Mouse (Mus musculus) midbrain, embryonic 11.5 days (tissue): ENCODE data around the gene Madcam1. TPM values are rescaled to one million over a fixed set of nuclear protein-coding genes. Genes with fewer than 3 reads are reported as not detected.
A peak's percentile ranks its signal among the peaks of the same experiment; 100 is the strongest.

Experiments
- ATAC-seq: fragments of 200-750 bp; cut with Nextera tagmentation; 2 replicates; pipeline ENCODE4 v1.8.0; 2017; ENCODE audit warnings: moderate TSS enrichment, moderate library complexity; ENCODE audit not compliant: low FRiP score
- DNase-seq: peaks from one replicate; pipeline ENCODE4 v3.0.0; 2015; ENCODE audit warnings: low spot score; ENCODE audit errors: missing footprints
- H3K27ac ChIP-seq: fragments of 300-500 bp; sonication (generic); 2 replicates; pipeline ENCODE4 v1.5.1; 2014; ENCODE audit warnings: low read depth, low read length
- H3K27me3 ChIP-seq: fragments of 300-500 bp; sonication (generic); 2 replicates; pipeline ENCODE4 v1.6.1; 2014; ENCODE audit warnings: mild to moderate bottlenecking, low read length, moderate library complexity, mixed read lengths; ENCODE audit not compliant: control insufficient read depth, insufficient read depth
- H3K36me3 ChIP-seq: fragments of 300-500 bp; sonication (generic); 2 replicates; pipeline ENCODE4 v1.6.1; 2014; ENCODE audit warnings: mild to moderate bottlenecking, low read length, moderate library complexity, mixed read lengths; ENCODE audit not compliant: control insufficient read depth, insufficient read depth
- H3K4me1 ChIP-seq: fragments of 300-500 bp; sonication (generic); 2 replicates; pipeline ENCODE4 v1.6.1; 2014; ENCODE audit warnings: low read length; ENCODE audit not compliant: control insufficient read depth, insufficient read depth
- H3K4me2 ChIP-seq: fragments of 300-500 bp; sonication (generic); 2 replicates; pipeline ENCODE4 v1.6.1; 2014; ENCODE audit warnings: mild to moderate bottlenecking, moderate library complexity
- H3K4me3 ChIP-seq: fragments of 300-500 bp; sonication (generic); 2 replicates; pipeline ENCODE4 v1.5.1; 2014; ENCODE audit warnings: low read depth, low read length
- H3K9ac ChIP-seq: fragments of 300-500 bp; sonication (generic); 2 replicates; pipeline ENCODE4 v1.6.1; 2014; ENCODE audit warnings: low read length
- H3K9me3 ChIP-seq: fragments of 300-500 bp; sonication (generic); 2 replicates; pipeline ENCODE4 v1.6.1; 2016; ENCODE audit warnings: low read length; ENCODE audit not compliant: control insufficient read depth
- WGBS: fragments of 180-500 bp; shearing (Covaris S2); extraction: QIAGEN DNeasy Blood & Tissue Kit; methylation state at CpG from one replicate; pipeline ENCODE4 v1.1.7; 2014; 5-methylcytosine and 5-hydroxymethylcytosine counted together
- polyA plus RNA-seq: library from polyadenylated mRNA; unstranded; fragments of >200 nt; fragmentation: Nextera tagmentation; extraction: Ambion mirVana; gene quantifications from 2 replicates; pipeline ENCODE4 v1.2.1, GENCODE M21; 2014

The Madcam1 gene
- 1.2 and 1.4 TPM in 2 replicates for polyA plus RNA-seq

DNA sequence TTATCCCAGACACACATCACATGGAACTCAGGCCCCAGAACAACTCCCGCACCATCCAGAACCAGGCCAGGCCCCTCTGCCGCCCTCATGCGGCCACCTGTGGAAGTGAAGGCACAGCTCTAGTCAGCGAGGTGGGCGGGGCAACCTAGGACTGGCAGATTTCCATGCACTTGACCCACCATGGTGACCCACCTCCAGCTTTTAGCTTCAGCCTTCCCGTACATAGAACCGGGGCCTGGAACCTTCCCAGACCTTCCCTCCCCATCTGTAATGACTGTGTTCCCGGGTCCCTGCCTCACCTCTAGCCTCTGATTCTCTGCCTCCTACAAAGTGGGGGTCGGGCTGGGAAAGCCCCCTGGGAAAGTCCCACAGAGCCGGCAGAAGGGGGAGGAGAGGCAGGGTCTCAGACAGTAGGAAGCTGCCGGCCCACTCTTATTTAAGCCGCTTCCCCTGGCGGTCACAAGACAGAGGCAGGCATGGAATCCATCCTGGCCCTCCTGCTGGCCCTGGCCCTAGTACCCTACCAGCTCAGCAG is at the start of gene Madcam1:
Madcam1 (plus strand) TSS at position 429 of the 535 bp plus-strand sequence.
- Histone ChIP-seq H3K36me3 (no peaks in the 10 kb centered on the region), H3K4me3 (no peak within 1 kb of the TSS), H3K27ac (no peak within 1 kb of the TSS), H3K4me1 (peaks cover 5% of the 10 kb centered on the region; the same call in 1 of the 2 replicates), H3K9me3 (no peaks in the 10 kb centered on the region), H3K27me3 (no peaks in the 10 kb centered on the region), H3K4me2 (no peak within 1 kb of the TSS), H3K9ac (no peak within 1 kb of the TSS)
- DNase-seq (peak; percentile 99), ATAC-seq (peak; percentile 25)
- 13% methylated on average over 13 of the region's 13 CpGs for WGBS

DNA sequence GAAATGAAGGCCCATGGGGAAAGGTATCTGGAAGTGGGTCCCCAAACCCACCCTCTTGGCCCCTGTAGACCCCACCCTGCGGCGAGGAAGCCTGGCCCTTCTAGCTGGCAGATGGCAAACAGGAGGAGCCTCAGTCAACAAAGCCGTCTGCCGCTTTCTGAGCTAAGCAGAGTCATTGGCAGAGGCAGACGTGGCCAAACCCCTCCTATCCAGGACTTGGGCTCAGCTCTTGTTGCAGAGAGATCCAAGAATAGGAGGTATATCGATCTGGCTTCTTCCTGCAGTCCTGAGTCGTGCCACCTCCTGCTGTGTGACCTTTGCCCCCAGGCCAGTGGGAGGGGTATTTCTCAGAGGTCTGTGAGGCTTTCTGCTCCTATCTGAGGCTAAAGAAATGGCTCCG is 48.5 kb upstream of the Madcam1 start:
- Histone ChIP-seq H3K36me3 (no peaks in the 10 kb centered on the region), H3K4me2 (no peak overlapping the region), H3K27me3 (peaks cover 25% of the 10 kb centered on the region), H3K9me3 (no peaks in the 10 kb centered on the region), H3K27ac (no peak overlapping the region), H3K9ac (no peak overlapping the region), H3K4me1 (peaks cover 19% of the 10 kb centered on the region), H3K4me3 (no peak overlapping the region)
- 5% methylated on average over 8 of the region's 8 CpGs for WGBS
- no peak for ATAC-seq
- DNase-seq, result peak; percentile 51

DNA sequence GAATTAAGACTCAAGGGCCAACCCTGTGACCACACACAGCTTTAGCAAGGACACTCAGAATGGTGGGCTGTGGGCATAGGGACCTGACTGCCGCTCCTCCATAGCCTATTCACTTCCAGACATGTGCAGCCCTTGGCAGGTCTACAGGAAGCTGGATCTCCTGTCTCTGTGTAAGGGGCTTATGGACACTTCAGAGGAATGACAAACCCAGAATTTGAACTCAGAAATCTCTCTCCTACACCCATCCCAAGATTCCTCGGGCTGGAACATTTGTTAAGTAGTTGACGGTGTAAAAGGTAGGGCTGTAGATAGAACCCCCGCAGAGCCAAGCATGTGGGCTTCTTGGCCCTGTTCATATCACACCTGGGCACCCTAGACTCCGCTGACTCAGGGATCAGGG is 48.0 kb upstream of the Madcam1 start:
- H3K9me3 ChIP-seq, result no peaks in the 10 kb centered on the region
- no peak overlapping the region for H3K4me2 ChIP-seq
- no peak overlapping the region for H3K9ac ChIP-seq
- H3K27ac ChIP-seq, result no peak overlapping the region
- no peak for ATAC-seq
- H3K27me3 ChIP-seq, result peaks cover 23% of the 10 kb centered on the region
- 83% methylated on average over 5 of the region's 5 CpGs for whole genome bisulfite sequencing
- DNase-seq, result peak; percentile 84
- peaks cover 19% of the 10 kb centered on the region for H3K4me1 ChIP-seq
- H3K4me3 ChIP-seq, result no peak overlapping the region
- 0 out of 2 replicates have a peak, but pooled peaks cover 3% of the 10 kb centered on the region for H3K36me3 ChIP-seq

DNA sequence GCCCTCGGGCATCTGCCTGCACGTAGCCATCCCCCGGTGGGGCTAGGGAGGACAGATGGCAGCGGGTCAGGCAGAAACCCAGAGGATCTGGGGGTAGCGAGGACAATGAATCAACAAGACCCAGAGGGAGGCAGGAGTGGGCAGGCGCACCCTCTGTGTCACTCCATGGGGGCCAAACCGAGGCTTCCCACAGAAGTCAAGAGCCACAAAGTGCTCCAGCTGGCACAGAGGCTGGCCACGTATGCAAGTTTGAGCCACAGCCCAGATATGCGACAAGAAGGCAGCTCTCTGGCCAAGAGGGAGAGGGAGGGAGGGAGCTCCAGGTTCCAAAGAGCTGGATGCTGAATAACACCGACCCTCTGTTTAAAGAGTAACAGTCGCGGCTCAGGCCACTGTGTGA is 40.4 kb upstream of the Madcam1 start:
- H3K4me2 ChIP-seq, result no peak overlapping the region
- no peaks in the 10 kb centered on the region for H3K27me3 ChIP-seq
- ATAC-seq, result no peak
- H3K36me3 ChIP-seq, result 0 out of 2 replicates have a peak, but pooled peaks cover 3% of the 10 kb centered on the region
- no peak overlapping the region for H3K4me3 ChIP-seq
- H3K9me3 ChIP-seq, result no peaks in the 10 kb centered on the region
- H3K27ac ChIP-seq, result no peak overlapping the region
- H3K4me1 ChIP-seq, result no peaks in the 10 kb centered on the region
- WGBS, result 76% methylated on average over 12 of the region's 12 CpGs
- H3K9ac ChIP-seq, result no peak overlapping the region
- DNase-seq, result no peak

DNA sequence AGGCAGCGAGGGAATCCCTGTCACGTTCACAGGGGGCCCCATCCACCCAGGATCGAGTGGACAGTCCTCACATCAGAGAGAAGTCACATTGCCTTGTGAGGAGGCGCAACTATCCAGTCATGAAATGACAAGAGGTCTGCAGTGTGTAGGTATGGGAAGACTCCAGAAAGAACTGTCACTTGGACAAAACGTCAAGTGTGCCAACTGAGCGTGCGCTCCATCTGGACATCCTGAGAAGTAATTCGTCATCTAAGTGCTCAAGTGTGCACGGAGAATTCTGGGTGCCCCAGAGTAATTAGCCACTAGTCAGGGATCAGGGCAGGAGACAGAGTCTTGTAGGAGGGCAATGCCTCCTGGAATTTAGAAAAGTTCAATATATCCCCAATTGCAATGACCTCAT is 39.0 kb upstream of the Madcam1 start:
- Histone ChIP-seq H3K4me2 (no peak overlapping the region), H3K27me3 (no peaks in the 10 kb centered on the region), H3K9ac (no peak overlapping the region), H3K36me3 (0 out of 2 replicates have a peak, but pooled peaks cover 3% of the 10 kb centered on the region), H3K27ac (no peak overlapping the region), H3K4me1 (no peaks in the 10 kb centered on the region), H3K9me3 (no peaks in the 10 kb centered on the region), H3K4me3 (no peak overlapping the region)
- 85% methylated on average over 9 of the region's 9 CpGs for WGBS
- ATAC-seq (no peak), DNase-seq (no peak)

DNA sequence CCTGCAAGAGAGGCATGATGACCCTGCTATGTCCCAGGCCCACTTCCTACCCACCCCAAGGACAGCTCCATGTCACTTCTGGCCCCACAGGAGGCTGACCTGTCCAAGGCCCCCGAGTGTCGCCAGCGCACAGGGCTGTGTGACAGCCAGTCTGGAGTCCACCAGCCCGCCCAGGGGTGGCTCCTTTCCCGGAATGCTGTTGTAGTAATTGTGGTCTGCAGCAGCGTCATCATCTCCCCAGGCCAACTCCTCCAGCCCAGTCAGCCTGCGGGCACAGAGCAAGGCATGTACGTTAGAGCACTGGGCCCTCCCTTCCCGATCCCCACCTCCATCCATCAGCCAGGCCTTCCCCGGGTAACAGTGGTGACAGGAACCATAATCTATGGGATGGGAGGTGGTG is 38.2 kb upstream of the Madcam1 start:
- H3K36me3 ChIP-seq, result 0 out of 2 replicates have a peak, but pooled peaks cover under 1% of the 10 kb centered on the region
- H3K9me3 ChIP-seq, result no peaks in the 10 kb centered on the region
- no peaks in the 10 kb centered on the region for H3K4me1 ChIP-seq
- ATAC-seq (no peak), DNase-seq (no peak)
- no peak overlapping the region for H3K4me3 ChIP-seq
- 90% methylated on average over 10 of the region's 10 CpGs for WGBS
- no peak overlapping the region for H3K9ac ChIP-seq
- no peak overlapping the region for H3K4me2 ChIP-seq
- H3K27ac ChIP-seq, result no peak overlapping the region
- H3K27me3 ChIP-seq, result no peaks in the 10 kb centered on the region

DNA sequence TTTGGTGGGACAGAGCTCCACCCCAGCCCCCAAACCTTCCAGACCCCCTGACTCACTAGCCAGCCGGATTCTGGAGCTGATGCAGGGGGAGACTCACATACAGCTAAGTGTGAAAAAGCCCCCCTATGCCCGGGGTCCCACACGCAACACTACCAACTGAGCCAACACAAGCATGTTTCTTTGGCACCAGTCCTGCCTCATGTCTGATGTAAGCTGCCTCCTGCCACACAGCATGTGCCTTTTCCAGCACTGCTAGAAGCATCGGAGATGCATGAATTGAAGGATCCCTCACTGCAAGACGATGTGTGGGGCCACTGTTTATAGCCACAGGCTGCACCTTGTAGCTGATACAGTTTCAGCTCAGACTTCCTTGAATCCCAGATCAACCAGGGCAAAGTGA is 36.0 kb upstream of the Madcam1 start:
- Histone ChIP-seq H3K4me1 (no peaks in the 10 kb centered on the region), H3K4me3 (no peak overlapping the region), H3K9ac (no peak overlapping the region), H3K27me3 (no peaks in the 10 kb centered on the region), H3K36me3 (no peaks in the 10 kb centered on the region), H3K4me2 (no peak overlapping the region), H3K27ac (no peak overlapping the region), H3K9me3 (no peaks in the 10 kb centered on the region)
- DNase-seq, result no peak
- ATAC-seq, result no peak
- 83% methylated on average over 5 of the region's 5 CpGs for WGBS

DNA sequence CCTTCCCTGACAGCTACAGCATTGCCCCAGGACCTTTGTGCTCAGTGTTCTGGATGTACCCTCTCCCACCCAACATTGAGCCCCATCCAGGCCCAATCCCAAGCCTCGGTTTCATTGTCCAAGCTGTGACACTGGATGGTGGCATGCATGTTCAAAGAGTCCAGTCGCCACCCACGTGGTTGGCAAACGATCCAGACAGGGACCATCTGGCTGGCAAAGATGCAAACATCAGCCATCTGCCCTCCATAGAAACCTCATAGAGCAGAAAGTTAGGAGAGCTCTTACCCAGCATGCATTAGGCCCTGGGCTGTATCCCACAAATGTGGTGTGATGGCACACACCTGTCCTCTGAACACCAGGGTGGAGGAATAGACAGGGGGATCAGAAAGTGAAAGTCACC is 32.9 kb upstream of the Madcam1 start:
- no peaks in the 10 kb centered on the region for H3K9me3 ChIP-seq
- no peak overlapping the region for H3K4me2 ChIP-seq
- no peaks in the 10 kb centered on the region for H3K4me1 ChIP-seq
- H3K4me3 ChIP-seq, result no peak overlapping the region
- H3K27me3 ChIP-seq, result no peaks in the 10 kb centered on the region; the same call in 1 of the 2 replicates
- no peaks in the 10 kb centered on the region for H3K36me3 ChIP-seq
- DNase-seq (no peak), ATAC-seq (no peak)
- H3K27ac ChIP-seq, result no peak overlapping the region
- no peak overlapping the region for H3K9ac ChIP-seq
- WGBS, result 84% methylated on average over 4 of the region's 4 CpGs

DNA sequence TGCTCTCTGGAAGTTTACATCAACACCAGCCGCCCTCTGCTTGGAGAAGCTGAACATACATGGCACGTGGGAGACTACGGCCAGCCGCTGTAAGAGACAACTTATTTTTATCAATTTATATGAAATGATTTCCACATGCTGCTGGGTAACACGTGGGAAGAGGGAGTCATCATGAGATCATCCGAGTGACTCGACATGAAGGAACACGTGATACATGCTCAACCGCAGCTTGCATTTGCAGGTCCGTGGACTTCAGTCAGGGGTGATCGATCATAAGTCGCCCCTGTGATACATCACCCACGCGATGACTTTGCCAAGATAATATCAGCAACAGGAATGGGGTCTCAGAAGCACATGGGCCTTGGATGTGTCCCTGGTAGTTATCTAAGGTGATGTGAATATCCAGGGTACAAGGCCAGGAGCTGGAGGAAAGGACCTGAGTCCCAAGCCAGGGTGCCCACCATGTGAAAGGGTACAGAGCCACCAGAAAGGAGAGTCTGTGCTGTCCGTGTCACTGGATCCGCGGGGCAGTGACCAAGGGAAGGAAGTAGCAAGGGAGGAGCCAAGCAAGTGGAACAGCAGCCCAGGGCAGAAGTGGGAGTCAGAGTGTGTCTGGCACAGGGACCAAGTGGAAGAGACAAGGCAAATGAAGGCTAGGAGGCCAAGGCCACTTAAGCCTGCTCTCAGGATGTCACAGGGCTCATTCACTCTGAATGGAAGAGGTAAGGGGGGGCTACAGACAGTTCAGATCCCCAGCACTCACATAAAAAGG is 31.2 kb upstream of the Madcam1 start:
- no peak overlapping the region for H3K4me3 ChIP-seq
- ATAC-seq, result no peak
- H3K27me3 ChIP-seq, result peaks cover 1% of the 10 kb centered on the region; the same call in 1 of the 2 replicates
- no peak overlapping the region for H3K9ac ChIP-seq
- H3K4me2 ChIP-seq, result no peak overlapping the region
- H3K4me1 ChIP-seq, result 0 out of 2 replicates have a peak, but pooled peaks cover 3% of the 10 kb centered on the region
- WGBS, result 88% methylated on average over 17 of the region's 17 CpGs
- DNase-seq, result no peak
- H3K9me3 ChIP-seq, result no peaks in the 10 kb centered on the region
- H3K36me3 ChIP-seq, result no peaks in the 10 kb centered on the region
- no peak overlapping the region for H3K27ac ChIP-seq
